Mouse (Mus musculus): ENCODE data around the gene Arfgef3.
"Not testable (repeated sequence)": the region's sequence is repeated elsewhere in the genome, so short reads cannot be mapped to it uniquely, and the experiment has no call there.

Arfgef3 gene

DNA sequence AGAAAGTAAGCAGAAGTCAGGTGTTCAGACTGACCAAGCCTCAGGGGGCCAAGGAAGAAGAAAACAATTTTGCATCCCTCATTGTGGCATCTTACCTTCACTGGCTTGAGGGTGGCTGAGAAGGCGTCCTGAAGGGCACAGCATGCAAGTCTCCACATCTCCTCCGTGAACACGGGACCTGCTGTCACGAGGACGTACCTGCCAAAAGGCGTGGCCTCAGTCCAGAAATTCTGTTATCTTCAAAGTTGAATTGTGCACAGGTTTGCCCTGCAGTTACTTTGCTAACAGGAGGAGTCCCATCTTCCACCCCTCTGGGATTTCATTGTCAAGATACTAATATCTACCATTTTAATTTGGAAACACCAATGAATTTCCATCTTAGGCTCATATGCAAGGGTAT is 146.1 kb downstream of the Arfgef3 start:
- DNase-seq (ENCODE audit: extremely low spot score, low read depth, low spot score): no peak

DNA sequence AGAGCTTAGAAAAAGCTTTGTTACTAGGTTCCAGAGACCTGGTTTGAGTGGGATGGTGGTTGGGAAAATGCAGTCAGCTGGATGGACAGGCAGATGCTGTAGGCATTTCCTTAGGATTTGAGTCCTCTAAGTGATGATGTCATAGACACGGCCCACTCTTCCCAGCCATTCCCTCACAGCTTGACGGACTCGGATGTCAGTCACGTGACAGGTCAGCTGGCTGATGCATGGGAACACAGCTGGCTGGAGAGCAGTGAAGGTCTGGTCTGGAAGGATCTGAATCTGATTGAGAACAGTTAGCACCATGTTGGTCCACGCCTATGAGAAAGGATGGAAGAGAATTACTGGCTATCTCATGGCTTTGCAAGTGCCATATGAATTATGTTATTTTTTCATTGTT is 154.3 kb downstream of the Arfgef3 start:
- DNase-seq (ENCODE audit: extremely low spot score, low read depth, low spot score): no peak

DNA sequence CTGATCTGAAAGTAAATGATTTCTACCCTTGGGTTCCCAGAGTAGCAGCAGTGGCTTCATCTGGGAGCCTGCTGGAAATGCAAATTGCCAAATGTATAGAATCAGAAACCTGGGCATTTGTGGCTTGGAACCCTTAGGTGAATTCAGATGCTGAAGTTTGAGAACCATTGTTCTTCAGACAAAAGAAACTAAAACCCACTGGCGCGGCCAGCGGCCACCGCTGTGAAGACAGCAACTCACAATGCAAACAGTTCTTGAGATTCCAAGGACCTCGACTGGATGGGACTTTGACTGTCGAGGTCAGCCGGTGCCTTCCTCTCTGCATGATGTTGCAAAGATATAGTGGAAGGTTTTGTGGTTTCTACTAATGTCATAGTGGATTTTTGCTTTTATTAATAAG is 159.6 kb downstream of the Arfgef3 start:
- no peak for DNase-seq (ENCODE audit: extremely low spot score, low read depth, low spot score)

DNA sequence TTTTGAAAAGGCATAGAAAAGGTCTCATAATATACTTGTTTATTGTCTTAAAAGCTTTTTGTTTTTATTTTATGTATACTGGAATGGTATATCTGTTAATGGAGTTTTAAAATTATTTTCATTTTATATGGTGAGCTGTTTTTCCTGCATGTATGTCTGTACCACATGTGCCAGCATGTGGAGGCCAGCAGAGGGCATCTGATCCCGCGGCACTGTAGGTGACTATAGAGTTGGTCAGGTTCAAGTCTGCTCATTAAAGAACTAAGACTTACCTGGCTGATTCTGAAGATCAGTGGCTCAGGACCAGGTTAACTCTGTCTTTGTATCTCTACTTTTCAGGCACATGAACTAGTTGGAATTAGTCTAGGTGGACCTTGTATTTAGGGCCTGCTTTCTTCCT is 171.2 kb downstream of the Arfgef3 start:
- no peak for DNase-seq (ENCODE audit: extremely low spot score, low read depth, low spot score)

DNA sequence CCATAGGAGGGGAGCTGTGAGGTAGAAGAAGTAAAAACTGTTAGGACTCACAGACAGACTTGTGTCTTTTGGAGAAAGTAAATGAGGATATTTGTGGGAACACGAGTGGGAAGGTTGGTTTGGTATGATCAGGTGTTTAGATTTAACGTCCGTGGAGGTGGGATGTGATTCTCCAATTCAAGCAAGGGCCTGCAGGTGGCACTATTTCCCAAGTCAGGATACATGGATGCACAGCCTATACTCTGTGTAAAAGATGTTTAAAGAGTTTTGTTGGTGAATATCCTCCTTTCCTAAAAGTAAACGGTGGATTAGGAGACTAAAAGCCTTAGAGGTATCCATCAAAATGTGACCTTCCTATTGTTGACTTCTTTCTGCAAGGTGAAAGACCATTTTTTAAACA is 180.8 kb downstream of the Arfgef3 start:
- no peak for DNase-seq (ENCODE audit: extremely low spot score, low read depth, low spot score)

DNA sequence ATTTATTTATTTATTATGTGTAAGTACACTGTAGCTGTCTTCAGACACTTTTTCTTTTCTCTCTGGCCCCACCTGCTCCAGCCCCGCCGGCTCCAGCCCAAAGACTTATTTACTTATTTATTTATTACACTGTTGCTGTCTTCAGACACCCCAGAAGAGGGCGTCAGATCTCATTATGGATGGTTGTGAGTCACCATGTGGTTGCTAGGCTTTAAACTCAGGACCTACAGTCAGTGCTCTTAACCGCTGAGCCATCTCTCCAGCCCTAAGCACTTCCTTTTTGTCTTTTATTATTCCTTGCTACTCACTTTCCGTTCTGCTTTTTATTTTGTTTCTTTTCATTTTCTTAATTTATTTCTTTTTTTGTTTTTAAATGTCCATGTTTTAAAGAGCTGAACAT is 182.3 kb downstream of the Arfgef3 start:
- no peak for DNase-seq (ENCODE audit: extremely low spot score, low read depth, low spot score)

DNA sequence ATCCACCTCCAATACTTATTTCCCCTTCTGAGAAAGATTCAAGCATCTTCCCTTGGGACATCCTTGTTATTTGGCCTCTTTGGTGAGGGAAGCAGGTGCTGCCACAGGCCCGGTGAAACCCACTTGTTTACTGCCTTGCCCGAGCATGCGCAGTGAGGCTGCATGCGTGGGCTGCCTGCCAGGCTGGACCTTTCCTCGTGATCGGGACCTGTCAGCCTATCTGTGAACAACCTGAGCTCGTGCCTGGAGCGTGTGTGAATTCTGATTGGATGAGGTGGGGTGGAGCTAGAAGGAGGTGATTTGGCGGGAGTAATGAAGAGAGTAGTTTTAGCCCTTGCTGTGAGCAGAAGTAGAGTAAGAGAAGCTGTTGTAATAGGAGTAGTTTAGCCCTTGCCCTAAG is 184.7 kb downstream of the Arfgef3 start:
- DNase-seq (ENCODE audit: extremely low spot score, low read depth, low spot score): not testable (repeated sequence)

DNA sequence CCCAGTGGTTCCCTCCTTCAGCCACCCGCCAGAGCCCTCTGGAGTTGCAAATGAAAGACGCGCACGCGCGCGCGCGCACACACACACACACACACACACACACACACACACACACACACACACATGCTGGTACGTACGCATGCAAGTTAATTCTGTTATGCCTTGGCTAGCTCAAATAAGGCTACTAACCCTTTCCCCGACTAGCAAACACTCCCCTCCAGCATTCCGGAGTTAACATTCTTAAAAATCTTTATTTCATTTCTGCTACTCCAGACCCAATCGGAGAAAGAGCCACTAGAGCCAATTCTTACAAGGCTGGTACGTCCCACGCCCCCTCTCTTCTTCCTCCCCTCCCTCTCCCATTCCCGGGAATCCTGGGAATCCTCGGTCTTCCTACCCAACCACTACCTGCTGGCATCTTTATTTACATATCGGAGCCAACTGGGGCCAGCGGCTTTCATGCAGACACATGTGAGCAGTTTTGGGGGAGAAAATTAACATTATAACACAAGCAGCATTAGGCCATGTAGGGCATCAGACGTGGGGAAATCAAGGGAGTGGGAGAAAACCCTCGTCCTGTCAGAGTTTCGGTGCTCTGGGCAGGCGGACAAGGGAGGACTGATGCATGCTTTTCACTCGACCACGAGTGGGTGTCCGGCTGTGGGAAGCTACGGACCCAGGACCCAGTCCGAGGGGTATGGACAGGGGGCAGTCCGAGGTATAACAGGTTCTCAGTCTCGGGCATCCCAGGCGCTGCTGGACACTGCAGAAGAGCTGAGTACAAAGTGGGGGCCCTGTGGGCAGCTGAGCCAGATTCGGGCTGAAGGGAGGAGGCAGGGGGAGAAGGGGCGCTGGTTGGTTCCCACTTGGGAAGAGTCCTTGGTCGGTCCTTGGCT is 194.2 kb downstream of the Arfgef3 start:
- DNase-seq (ENCODE audit: extremely low spot score, low read depth, low spot score): no peak

DNA sequence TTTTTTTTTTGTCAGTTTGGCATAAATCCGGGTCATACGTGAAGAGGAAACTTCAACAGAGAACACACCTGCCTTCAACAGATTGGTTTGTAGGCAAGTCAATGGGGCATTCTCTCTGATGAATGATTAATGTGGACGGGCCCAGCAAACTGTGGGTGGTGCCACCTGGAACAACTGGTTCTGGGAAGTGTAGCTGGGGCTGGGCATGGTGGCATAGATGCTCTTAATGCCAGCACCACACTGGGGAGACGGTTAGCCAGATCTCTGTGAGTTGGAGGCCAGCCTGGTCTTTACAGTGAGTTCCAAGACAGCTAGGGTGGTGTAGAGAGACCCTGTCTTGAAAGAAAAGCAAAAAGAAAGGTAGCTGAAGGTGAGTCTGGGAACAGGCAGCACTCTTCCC is 196.4 kb downstream of the Arfgef3 start:
- DNase-seq (ENCODE audit: extremely low spot score, low read depth, low spot score): no peak

DNA sequence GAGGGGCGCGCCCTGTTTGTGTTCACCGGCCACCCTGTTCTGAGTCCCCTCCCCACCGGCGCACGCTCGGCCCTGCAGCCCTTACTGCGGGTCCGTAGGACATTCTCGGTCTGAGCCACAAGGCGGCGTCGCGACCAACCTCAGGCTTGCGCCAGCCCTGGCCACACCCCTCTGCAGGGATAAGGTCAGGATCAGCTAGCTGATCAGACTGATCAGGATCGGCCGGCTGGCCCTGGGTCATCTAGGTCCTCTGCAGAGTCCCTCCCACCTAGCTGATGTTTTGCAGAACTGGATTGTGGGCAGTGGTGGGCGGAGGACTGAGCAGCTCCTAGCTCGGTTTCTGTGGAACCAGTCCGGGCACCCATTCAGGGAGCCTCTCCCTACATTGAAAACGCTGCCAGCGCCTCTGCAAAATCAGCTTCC is 197.9 kb downstream of the Arfgef3 start, which contains the start of gene Hebp2:
Hebp2 (minus strand) TSS at position 264 of the 423 bp plus-strand sequence.
- peak; percentile 30 for DNase-seq (ENCODE audit: extremely low spot score, low read depth, low spot score)

DNA sequence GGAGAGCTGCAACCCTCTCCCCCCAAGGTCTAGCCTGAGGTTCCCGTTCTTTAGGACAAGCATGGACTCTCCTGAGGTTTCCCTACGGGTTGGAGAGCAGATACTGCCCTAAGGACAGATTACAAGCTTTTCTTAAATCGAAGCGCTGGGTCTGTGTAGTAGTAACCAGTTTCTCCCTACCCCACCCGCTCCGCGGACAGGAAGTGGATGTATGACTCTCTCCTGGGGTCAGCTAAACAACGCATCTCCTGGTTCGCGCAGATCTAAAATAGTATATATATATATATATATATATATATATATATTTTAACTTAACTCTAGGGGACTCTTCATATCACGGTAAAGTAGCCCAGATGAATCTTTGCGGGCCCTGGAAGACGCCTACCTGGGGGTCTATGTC is 198.4 kb downstream of the Arfgef3 start:
- no peak for DNase-seq (ENCODE audit: extremely low spot score, low read depth, low spot score)

DNA sequence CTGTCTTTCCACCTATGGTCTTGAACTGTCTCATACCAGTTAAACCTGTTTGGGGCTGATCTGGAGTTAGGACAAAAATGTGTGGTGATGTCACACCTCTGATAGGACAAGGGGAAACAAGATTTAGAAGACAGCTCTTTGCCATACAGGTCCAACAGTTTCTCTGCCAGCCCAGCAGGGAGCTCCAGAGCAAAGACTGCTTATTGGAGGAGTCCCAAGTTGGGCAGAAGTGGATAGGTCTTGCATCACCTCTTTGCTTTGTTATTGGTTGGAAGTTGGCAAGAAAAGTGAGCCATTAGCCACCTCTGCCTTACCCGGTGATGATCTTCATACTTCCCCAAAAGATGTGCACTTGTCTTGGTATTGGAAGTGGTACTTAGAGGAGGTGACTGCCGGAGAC is 206.9 kb downstream of the Arfgef3 start:
- no peak for DNase-seq (ENCODE audit: extremely low spot score, low read depth, low spot score)

DNA sequence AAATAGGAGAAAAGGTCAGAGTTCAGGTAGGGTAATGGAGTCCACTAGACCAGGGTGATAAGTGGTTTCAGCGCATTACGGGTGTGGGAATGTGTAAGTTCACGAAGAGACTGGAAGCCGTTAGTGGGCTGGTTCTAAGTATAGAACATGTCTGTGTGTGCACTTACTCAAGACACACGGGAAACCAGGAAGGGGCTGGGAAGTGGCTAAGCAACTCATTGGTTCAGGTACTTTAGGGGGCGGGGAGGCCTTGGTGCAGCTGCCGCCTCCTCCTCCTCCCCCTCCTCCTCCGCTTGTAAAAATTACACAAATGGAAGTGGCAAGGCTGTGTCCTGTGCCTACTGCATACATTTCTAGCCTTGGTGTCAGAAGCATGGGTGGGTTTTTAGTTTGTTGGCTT is 211.5 kb downstream of the Arfgef3 start:
- no peak for DNase-seq (ENCODE audit: extremely low spot score, low read depth, low spot score)

Data from hindlimb bud, embryonic 11.5 days (tissue).